Mouse (Mus musculus) hindbrain, embryonic 12.5 days (tissue): ENCODE data around the gene Pnp. TPM values are rescaled to one million over a fixed set of nuclear protein-coding genes. Genes with fewer than 3 reads are reported as not detected.
A peak's percentile ranks its signal among the peaks of the same experiment; 100 is the strongest.
"Not testable (repeated sequence)": the region's sequence is repeated elsewhere in the genome, so short reads cannot be mapped to it uniquely, and the experiment has no call there.

Experiments
- ATAC-seq: fragments of 200-750 bp; cut with Nextera tagmentation; 2 replicates; pipeline ENCODE4 v1.8.0; 2017; ENCODE audit warnings: moderate TSS enrichment; ENCODE audit not compliant: low FRiP score
- H3K27ac ChIP-seq: fragments of 300-500 bp; sonication (generic); 2 replicates; pipeline ENCODE4 v1.5.1; 2016; ENCODE audit warnings: mild to moderate bottlenecking
- H3K27me3 ChIP-seq: fragments of 300-500 bp; sonication (generic); 2 replicates; pipeline ENCODE4 v1.6.1; 2016; ENCODE audit warnings: mild to moderate bottlenecking
- H3K36me3 ChIP-seq: fragments of 300-500 bp; sonication (generic); 2 replicates; pipeline ENCODE4 v1.6.1; 2016; ENCODE audit warnings: mild to moderate bottlenecking
- H3K4me1 ChIP-seq: fragments of 300-500 bp; sonication (generic); 2 replicates; pipeline ENCODE4 v1.6.1; 2016
- H3K4me2 ChIP-seq: fragments of 300-500 bp; sonication (generic); replicated peaks from 2 replicates; pipeline ENCODE4 v1.6.1; 2016; ENCODE audit warnings: mild to moderate bottlenecking
- H3K4me3 ChIP-seq: fragments of 300-500 bp; sonication (generic); 2 replicates; pipeline ENCODE4 v1.5.1; 2016; ENCODE audit warnings: mild to moderate bottlenecking
- H3K9ac ChIP-seq: fragments of 300-500 bp; sonication (generic); 2 replicates; pipeline ENCODE4 v1.6.1; 2016; ENCODE audit warnings: mild to moderate bottlenecking, moderate library complexity
- H3K9me3 ChIP-seq: fragments of 300-500 bp; sonication (generic); replicated peaks from 2 replicates; pipeline ENCODE4 v1.6.1; 2016; ENCODE audit warnings: mild to moderate bottlenecking
- WGBS: fragments of 180-500 bp; shearing (Covaris S2); methylation state at CpG from one replicate; pipeline ENCODE4 v1.1.7; 2016; 5-methylcytosine and 5-hydroxymethylcytosine counted together
- polyA plus RNA-seq: library from polyadenylated mRNA; unstranded; fragments of >200 nt; fragmentation: Nextera tagmentation; extraction: Ambion mirVana; gene quantifications from 2 replicates; pipeline ENCODE4 v1.2.1, GENCODE M21; 2016

The Pnp gene
- polyA plus RNA-seq = 38.2 and 39.5 TPM in 2 replicates

DNA sequence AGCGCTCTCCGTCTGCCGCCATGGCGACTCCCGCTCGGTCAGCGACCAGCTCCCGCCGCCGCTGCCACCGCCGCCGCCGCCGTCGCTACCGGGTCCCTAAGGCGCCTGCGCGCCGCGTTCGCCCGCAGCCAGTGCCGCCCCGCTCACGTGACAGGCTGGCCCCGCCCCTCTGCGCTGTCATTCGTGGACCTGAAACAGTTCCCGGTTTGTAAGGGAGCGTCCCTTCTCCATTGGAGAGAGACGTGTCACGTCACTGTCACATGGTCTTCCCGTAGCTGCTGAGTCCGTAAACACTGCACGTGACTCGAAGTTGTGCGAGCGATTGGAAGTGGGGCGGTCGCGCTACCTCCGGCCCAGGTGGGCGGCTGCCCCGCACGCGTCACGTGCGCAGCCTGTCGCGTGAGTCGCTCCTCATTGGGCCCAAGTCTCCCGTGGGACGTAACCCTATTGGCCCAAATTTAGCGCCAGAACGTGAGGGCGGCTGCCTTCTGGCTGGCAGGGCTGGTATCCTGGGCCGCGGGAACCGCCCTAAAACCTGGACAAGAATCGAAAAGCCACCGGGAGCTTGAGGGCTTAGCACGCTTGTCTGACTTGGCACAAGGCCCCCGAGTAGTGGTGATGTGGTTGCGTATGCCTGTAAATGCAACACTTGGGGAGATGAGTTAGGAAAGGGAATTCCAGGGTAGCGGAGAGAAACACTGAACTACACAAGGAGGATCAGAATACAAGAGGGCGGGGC, at the start of gene Pnp, which contains the start of gene Pip4p1:
Gene Pnp, plus strand, starts transcription at position 329 of the 739 bp plus-strand sequence.
Gene Pip4p1, minus strand, starts transcription at position 103 of the 739 bp plus-strand sequence.
- H3K4me1 ChIP-seq = peaks cover 26% of the 10 kb centered on the region
- peak within 1 kb of the TSS; percentile 85 for H3K4me2 ChIP-seq
- H3K9ac ChIP-seq = peak within 1 kb of the TSS; percentile 96
- H3K4me3 ChIP-seq = peak within 1 kb of the TSS; percentile 97
- no peaks in the 10 kb centered on the region for H3K9me3 ChIP-seq
- H3K27ac ChIP-seq = peak within 1 kb of the TSS; percentile 88
- ATAC-seq = peak; percentile 99
- H3K36me3 ChIP-seq = peaks cover 31% of the 10 kb centered on the region
- under 1% methylated on average over 68 of the region's 68 CpGs for WGBS
- H3K27me3 ChIP-seq = no peaks in the 10 kb centered on the region

DNA sequence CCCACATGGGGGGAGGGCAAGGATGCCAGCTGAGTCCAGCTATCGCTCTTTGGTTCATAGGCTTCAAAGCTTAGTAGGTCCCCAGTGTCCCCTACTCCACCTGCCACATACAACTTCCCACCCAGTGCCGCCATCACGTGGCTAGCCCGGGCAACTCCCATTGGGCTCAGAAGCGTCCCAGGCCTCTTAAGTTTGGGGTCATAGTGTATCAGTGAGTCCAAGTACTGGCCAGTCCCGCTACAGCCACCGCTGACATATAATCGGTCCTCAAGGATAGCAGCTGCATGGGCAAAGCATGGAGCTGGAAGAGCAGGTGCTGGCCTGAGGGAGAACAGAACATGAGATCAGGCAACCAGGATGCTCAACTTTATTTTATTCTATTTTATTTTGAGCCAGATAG, 39.3 kb upstream of the Pnp start:
- ATAC-seq = no peak
- Histone ChIP-seq H3K9ac (no peak overlapping the region), H3K4me2 (no peak overlapping the region), H3K27me3 (0 out of 2 replicates have a peak, but pooled peaks cover 5% of the 10 kb centered on the region), H3K36me3 (no peaks in the 10 kb centered on the region), H3K27ac (no peak overlapping the region), H3K9me3 (no peaks in the 10 kb centered on the region), H3K4me1 (peaks cover 6% of the 10 kb centered on the region), H3K4me3 (no peak overlapping the region)
- 93% methylated on average over 8 of the region's 8 CpGs for WGBS

- Histone ChIP-seq H3K4me1 (peaks cover 9% of the 10 kb centered on the region), H3K36me3 (no peaks in the 10 kb centered on the region), H3K27ac (no peak overlapping the region), H3K9ac (no peak overlapping the region), H3K27me3 (peaks cover 9% of the 10 kb centered on the region; the same call in 1 of the 2 replicates), H3K4me3 (no peak overlapping the region), H3K9me3 (no peaks in the 10 kb centered on the region), H3K4me2 (no peak overlapping the region)
- ATAC-seq = no peak
- 96% methylated on average over 7 of the region's 7 CpGs for WGBS
Measured at GRCm38 (mm10) chr14:50892091-50892490, 38.8 kb upstream of the Pnp start.

GRCm38 (mm10) chr14:50892541-50893459, 38.1 kb upstream of the Pnp start:
- Histone ChIP-seq H3K9ac (no peak overlapping the region), H3K4me1 (peaks cover 10% of the 10 kb centered on the region), H3K27me3 (peaks cover 15% of the 10 kb centered on the region; the same call in 1 of the 2 replicates), H3K4me2 (no peak overlapping the region), H3K4me3 (no peak overlapping the region), H3K9me3 (no peaks in the 10 kb centered on the region), H3K27ac (no peak overlapping the region), H3K36me3 (no peaks in the 10 kb centered on the region)
- WGBS = 89% methylated on average over 22 of the region's 22 CpGs
- no peak for ATAC-seq

DNA sequence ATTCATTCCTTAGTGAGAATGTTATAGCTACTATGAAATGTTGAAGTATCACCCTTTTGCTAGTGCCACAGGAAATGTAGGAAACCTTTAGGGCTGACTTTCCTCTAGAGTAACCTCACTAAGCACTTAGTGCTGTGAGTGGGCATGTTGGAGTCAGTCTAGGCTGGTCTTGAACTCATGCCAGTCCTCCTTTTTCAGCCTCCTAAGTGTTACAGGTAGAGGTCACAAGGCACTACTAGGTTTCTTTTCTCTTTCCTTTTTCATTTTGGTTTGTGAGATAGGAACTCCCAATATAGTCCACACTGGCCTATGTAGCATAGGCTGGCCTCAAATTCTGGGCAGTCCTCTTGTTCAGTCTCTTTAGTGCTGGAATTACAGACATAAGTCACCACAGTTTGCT, 35.5 kb upstream of the Pnp start:
- Histone ChIP-seq H3K27ac (no peak overlapping the region), H3K9ac (no peak overlapping the region), H3K4me1 (peaks cover 10% of the 10 kb centered on the region), H3K36me3 (no peaks in the 10 kb centered on the region), H3K9me3 (no peaks in the 10 kb centered on the region), H3K4me2 (no peak overlapping the region), H3K4me3 (no peak overlapping the region), H3K27me3 (peaks cover 15% of the 10 kb centered on the region; the same call in 1 of the 2 replicates)
- ATAC-seq = no peak

- Histone ChIP-seq H3K27me3 (peaks cover 15% of the 10 kb centered on the region; the same call in 1 of the 2 replicates), H3K9ac (peak overlapping the region; percentile 64), H3K4me2 (peak overlapping the region; percentile 91), H3K4me1 (peaks cover 10% of the 10 kb centered on the region), H3K9me3 (no peaks in the 10 kb centered on the region), H3K4me3 (peak overlapping the region; percentile 48), H3K27ac (no peak overlapping the region), H3K36me3 (no peaks in the 10 kb centered on the region)
- 15% methylated on average over 19 of the region's 19 CpGs for WGBS
- ATAC-seq = peak; percentile 53; the same call in 1 of the 2 replicates
Measured at GRCm38 (mm10) chr14:50895985-50896746, 34.7 kb upstream of the Pnp start.

- Histone ChIP-seq H3K4me2 (peak overlapping the region; percentile 91), H3K4me3 (peak overlapping the region; percentile 48), H3K4me1 (peaks cover 10% of the 10 kb centered on the region), H3K36me3 (no peaks in the 10 kb centered on the region), H3K9me3 (no peaks in the 10 kb centered on the region), H3K9ac (peak overlapping the region; percentile 64), H3K27ac (no peak overlapping the region), H3K27me3 (peaks cover 15% of the 10 kb centered on the region; the same call in 1 of the 2 replicates)
- WGBS = 18% methylated on average over 23 of the region's 23 CpGs
- peak; percentile 76 for ATAC-seq
Measured at GRCm38 (mm10) chr14:50896747-50897373, 34.0 kb upstream of the Pnp start.

- Histone ChIP-seq H3K9ac (peak within 1 kb of the TSS; percentile 64), H3K27ac (no peak within 1 kb of the TSS), H3K4me1 (peaks cover 10% of the 10 kb centered on the region), H3K9me3 (no peaks in the 10 kb centered on the region), H3K4me3 (peak within 1 kb of the TSS; percentile 48), H3K27me3 (peaks cover 15% of the 10 kb centered on the region; the same call in 1 of the 2 replicates), H3K4me2 (peak within 1 kb of the TSS; percentile 91), H3K36me3 (no peaks in the 10 kb centered on the region)
- peak; percentile 36; the same call in 1 of the 2 replicates for ATAC-seq
- 49% methylated on average over 7 of the region's 7 CpGs for WGBS
Measured at GRCm38 (mm10) chr14:50897374-50897765, 33.5 kb upstream of the Pnp start, which contains the start of gene Klhl33. TSS of gene Klhl33 (minus strand) at chr14:50897507.

DNA sequence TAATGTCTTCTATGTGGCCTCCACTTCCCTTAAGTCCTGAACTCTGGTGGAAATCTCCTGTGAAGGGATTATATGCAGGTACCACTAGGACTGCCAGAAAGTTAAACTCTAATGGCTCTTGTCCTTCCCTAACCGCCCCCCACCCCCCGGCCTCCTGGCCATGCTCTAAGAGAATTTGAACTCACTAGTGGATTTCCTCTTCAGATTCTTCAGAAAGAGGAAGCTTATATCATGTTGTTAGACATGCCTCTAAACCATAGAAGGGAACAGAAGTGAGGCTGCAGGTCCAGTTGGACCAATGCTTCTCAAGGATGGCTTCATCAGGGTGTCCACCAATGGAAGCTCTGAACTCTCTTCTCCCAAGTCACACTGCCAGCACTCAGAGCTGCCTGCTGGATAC, 32.9 kb upstream of the Pnp start:
- H3K27me3 ChIP-seq = peaks cover 15% of the 10 kb centered on the region; the same call in 1 of the 2 replicates
- H3K36me3 ChIP-seq, H3K4me1 ChIP-seq, H3K4me2 ChIP-seq, H3K9ac ChIP-seq, ATAC-seq, H3K4me3 ChIP-seq, H3K27ac ChIP-seq, H3K9me3 ChIP-seq: not testable (repeated sequence)
- WGBS = 90% methylated on average over 2 of the region's 2 CpGs

- Histone ChIP-seq H3K4me3 (peak overlapping the region; percentile 37), H3K27ac (no peak overlapping the region), H3K36me3 (no peaks in the 10 kb centered on the region), H3K4me2 (peak overlapping the region; percentile 53), H3K4me1 (peaks cover 6% of the 10 kb centered on the region; the same call in 1 of the 2 replicates), H3K9me3 (no peaks in the 10 kb centered on the region), H3K27me3 (no peaks in the 10 kb centered on the region), H3K9ac (peak overlapping the region; percentile 56; the same call in 1 of the 2 replicates)
- peak; percentile 89 for ATAC-seq
- WGBS = 2% methylated on average over 26 of the region's 26 CpGs
Measured at GRCm38 (mm10) chr14:50903973-50904827, 26.7 kb upstream of the Pnp start.
